Mouse (Mus musculus): Measurements from ENCODE around the gene Cacng1. TPM values are rescaled to one million over a fixed set of nuclear protein-coding genes. Genes with fewer than 3 reads are reported as not detected.
A peak's percentile ranks its signal among the peaks of the same experiment; 100 is the strongest.

Cacng1 gene
- total and polyA plus RNA-seq, 2 experiments from 2014 or later, result 1.1 to 2.1 TPM

DNA sequence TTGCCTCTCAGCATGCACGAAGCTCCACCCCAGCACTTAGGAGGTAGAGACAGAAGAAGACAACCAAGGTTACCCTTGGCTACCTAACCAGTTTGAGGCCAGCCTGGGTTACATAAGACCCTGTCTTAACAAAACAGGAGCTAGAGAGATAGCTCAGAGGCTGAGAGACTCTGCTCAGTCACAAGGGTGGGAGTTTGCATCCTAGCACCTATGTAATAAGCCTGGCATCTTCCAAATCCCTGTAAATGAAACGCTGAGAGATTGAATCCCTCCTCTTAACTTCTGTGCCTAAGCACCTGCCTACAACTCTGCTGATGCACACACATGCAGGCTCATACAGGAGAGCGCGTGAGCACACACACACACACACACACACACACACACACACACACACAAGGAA, 55.9 kb downstream of the Cacng1 start:
- DNase-seq (no peak), ATAC-seq (no peak)
- H3K4me3 ChIP-seq (ENCODE audit: low read depth, low read length), result no peak overlapping the region
- no peak overlapping the region for H3K27ac ChIP-seq (ENCODE audit: low read depth, low read length)
- no peaks in the 10 kb centered on the region for H3K9me3 ChIP-seq (ENCODE audit: low read length)
- WGBS, result 88% methylated on average over 4 of the region's 4 CpGs
- peaks cover 20% of the 10 kb centered on the region for H3K36me3 ChIP-seq (ENCODE audit: insufficient read depth)
- no peak for TF ChIP-seq CTCF (IDR thresholded peaks at IDR 0.05; ENCODE audit: low read depth)
- H3K27me3 ChIP-seq (ENCODE audit: insufficient read depth, low read length), result no peaks in the 10 kb centered on the region
- H3K4me1 ChIP-seq (ENCODE audit: insufficient read depth), result no peaks in the 10 kb centered on the region
- no peak overlapping the region for H3K9ac ChIP-seq
- H3K4me2 ChIP-seq (ENCODE audit: low read depth), result no peak overlapping the region

DNA sequence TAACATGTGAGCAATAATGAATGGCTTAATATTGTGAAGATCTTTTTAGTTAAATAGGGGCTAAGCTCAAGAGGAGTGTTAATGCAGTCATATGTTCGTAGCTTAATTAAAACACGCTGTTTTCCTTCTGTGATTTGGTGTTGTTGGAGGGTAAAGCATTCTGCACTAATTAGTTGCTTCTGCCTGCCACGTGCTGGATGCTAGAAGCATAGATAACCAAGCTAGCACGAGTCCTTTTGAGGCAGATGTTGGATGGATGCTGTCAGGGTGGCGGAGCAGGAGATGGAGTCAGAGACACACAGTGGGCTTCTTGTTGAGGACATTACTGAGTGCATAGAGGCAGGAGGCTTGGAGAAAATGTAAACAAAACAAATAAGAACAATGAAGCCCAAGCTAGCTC, 59.2 kb downstream of the Cacng1 start:
- Histone ChIP-seq H3K9me3 (ENCODE audit: low read length) (no peaks in the 10 kb centered on the region), H3K36me3 (ENCODE audit: insufficient read depth) (peaks cover 12% of the 10 kb centered on the region; the same call in 1 of the 2 replicates), H3K27me3 (ENCODE audit: insufficient read depth, low read length) (no peaks in the 10 kb centered on the region), H3K27ac (ENCODE audit: low read depth, low read length) (no peak overlapping the region), H3K4me3 (ENCODE audit: low read depth, low read length) (no peak overlapping the region), H3K4me2 (ENCODE audit: low read depth) (no peak overlapping the region), H3K4me1 (ENCODE audit: insufficient read depth) (no peaks in the 10 kb centered on the region), H3K9ac (no peak overlapping the region)
- ATAC-seq (peak; percentile 36; the same call in 1 of the 2 replicates), DNase-seq (peak; percentile 19)
- no peak for TF ChIP-seq CTCF (IDR thresholded peaks at IDR 0.05; ENCODE audit: low read depth)
- WGBS, result 35% methylated on average over 5 of the region's 5 CpGs

DNA sequence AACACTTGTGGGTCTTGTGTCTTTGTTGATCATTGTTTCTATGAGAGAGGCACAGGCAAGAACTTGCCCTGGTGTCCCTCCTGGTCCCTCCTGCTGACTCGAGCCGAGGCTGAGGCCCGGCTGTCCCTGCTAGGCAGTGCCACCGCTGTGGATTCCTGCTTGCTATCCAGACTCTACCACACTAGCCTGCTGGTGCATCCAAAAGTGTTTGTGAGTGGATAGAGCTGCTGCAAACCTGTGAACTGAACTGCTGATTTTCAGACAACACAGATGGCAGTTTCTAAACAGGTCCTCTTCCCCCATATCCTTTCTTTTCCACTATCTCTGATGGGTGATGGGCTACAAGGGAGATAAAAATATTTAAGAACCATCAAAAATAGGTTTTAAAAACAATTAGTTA, 60.8 kb downstream of the Cacng1 start:
- DNase-seq (no peak), ATAC-seq (no peak)
- no peak for TF ChIP-seq CTCF (IDR thresholded peaks at IDR 0.05; ENCODE audit: low read depth)
- no peak overlapping the region for H3K4me2 ChIP-seq (ENCODE audit: low read depth)
- whole genome bisulfite sequencing, result 87% methylated on average over 4 of the region's 4 CpGs
- no peaks in the 10 kb centered on the region for H3K27me3 ChIP-seq (ENCODE audit: insufficient read depth, low read length)
- H3K9me3 ChIP-seq (ENCODE audit: low read length), result no peaks in the 10 kb centered on the region
- H3K4me3 ChIP-seq (ENCODE audit: low read depth, low read length), result no peak overlapping the region
- peaks cover 12% of the 10 kb centered on the region; the same call in 1 of the 2 replicates for H3K36me3 ChIP-seq (ENCODE audit: insufficient read depth)
- no peak overlapping the region for H3K27ac ChIP-seq (ENCODE audit: low read depth, low read length)
- no peak overlapping the region for H3K9ac ChIP-seq
- H3K4me1 ChIP-seq (ENCODE audit: insufficient read depth), result no peaks in the 10 kb centered on the region

Other genes starting within 250 kb of the Cacng1 start
- gene Pitpnc1, start 245.8 kb downstream of the Cacng1 start, total RNA-seq (2014; rRNA removed), result 40.2 and 49.1 TPM in 2 replicates
- gene Pitpnc1, start 245.8 kb downstream of the Cacng1 start, polyA plus RNA-seq (2015; fragmentation: Nextera tagmentation; extraction: Ambion mirVana), result 33.7 and 47.6 TPM in 2 replicates
- 54.5 and 59.1 TPM in 2 replicates for gene Psmd12, start 237.0 kb downstream of the Cacng1 start, total RNA-seq (2014; rRNA removed)
- 146 and 149 TPM in 2 replicates for gene Psmd12, start 237.0 kb downstream of the Cacng1 start, polyA plus RNA-seq (2015; fragmentation: Nextera tagmentation; extraction: Ambion mirVana)
- gene Helz, start 168.6 kb downstream of the Cacng1 start, total RNA-seq (2014; rRNA removed), result 10.6 and 13.6 TPM in 2 replicates
- gene Helz, start 168.6 kb downstream of the Cacng1 start, polyA plus RNA-seq (2015; fragmentation: Nextera tagmentation; extraction: Ambion mirVana), result 4.0 and 8.1 TPM in 2 replicates
- 80.9 and 91.7 TPM in 2 replicates for gene Cacng4, start 78.0 kb upstream of the Cacng1 start, total RNA-seq (2014; rRNA removed)
- gene Cacng4, start 78.0 kb upstream of the Cacng1 start, polyA plus RNA-seq (2015; fragmentation: Nextera tagmentation; extraction: Ambion mirVana), result 44.6 and 57.7 TPM in 2 replicates
- 10.3 and 14.4 TPM in 2 replicates for gene Cacng5, start 198.5 kb upstream of the Cacng1 start, total RNA-seq (2014; rRNA removed)
- gene Cacng5, start 198.5 kb upstream of the Cacng1 start, polyA plus RNA-seq (2015; fragmentation: Nextera tagmentation; extraction: Ambion mirVana), result 8.8 and 12.1 TPM in 2 replicates

All from forebrain, postnatal 0 days (tissue).